Mouse (Mus musculus): ENCODE results near the gene Epha1. TPM values are rescaled to one million over a fixed set of nuclear protein-coding genes. Genes with fewer than 3 reads are reported as not detected.
A peak's percentile ranks its signal among the peaks of the same experiment; 100 is the strongest.

The Epha1 gene
- total RNA-seq, 2 experiments from 2014 or later, result not detected

GRCm38 (mm10) chr6:42381221-42381620 is 8.2 kb upstream of the Epha1 start:
- no peak for DNase-seq (ENCODE audit: low spot score in 2 of 2)
- Histone ChIP-seq H3K27ac (no peak overlapping the region), H3K4me3 (no peak overlapping the region)
- TF ChIP-seq CTCF (conservative IDR thresholded peaks at IDR 0.05), result no peak

GRCm38 (mm10) chr6:42380416-42381144 is 7.5 kb upstream of the Epha1 start:
- no peak overlapping the region for H3K27ac ChIP-seq
- no peak overlapping the region for H3K4me3 ChIP-seq
- DNase-seq (ENCODE audit: low spot score in 2 of 2), result no peak
- peak; percentile 98 for TF ChIP-seq CTCF (conservative IDR thresholded peaks at IDR 0.05)

- no peak for TF ChIP-seq CTCF (conservative IDR thresholded peaks at IDR 0.05)
Observed at GRCm38 (mm10) chr6:42379551-42379950, 6.5 kb upstream of the Epha1 start.

GRCm38 (mm10) chr6:42377280-42377679 is 4.2 kb upstream of the Epha1 start:
- no peak for TF ChIP-seq CTCF (conservative IDR thresholded peaks at IDR 0.05)
- Histone ChIP-seq H3K4me3 (no peak overlapping the region), H3K27ac (no peak overlapping the region)
- no peak for DNase-seq (ENCODE audit: low spot score in 2 of 2)

More at GRCm38 (mm10) chr6:42379551-42379950, 6.5 kb upstream of the Epha1 start:
- no peak for DNase-seq (ENCODE audit: low spot score in 2 of 2)
- Histone ChIP-seq H3K4me3 (no peak overlapping the region), H3K27ac (no peak overlapping the region)

GRCm38 (mm10) chr6:42376504-42377019 is 3.5 kb upstream of the Epha1 start:
- no peak overlapping the region for H3K4me3 ChIP-seq
- no peak for DNase-seq (ENCODE audit: low spot score in 2 of 2)
- TF ChIP-seq CTCF (conservative IDR thresholded peaks at IDR 0.05), result no peak
- no peak overlapping the region for H3K27ac ChIP-seq

GRCm38 (mm10) chr6:42376016-42376415 is 2.9 kb upstream of the Epha1 start:
- H3K4me3 ChIP-seq, result no peak overlapping the region
- DNase-seq (ENCODE audit: low spot score in 2 of 2), result no peak
- TF ChIP-seq CTCF (conservative IDR thresholded peaks at IDR 0.05), result no peak
- H3K27ac ChIP-seq, result no peak overlapping the region

- TF ChIP-seq CTCF (conservative IDR thresholded peaks at IDR 0.05), result no peak
- no peak for DNase-seq (ENCODE audit: low spot score in 2 of 2)
- Histone ChIP-seq H3K27ac (no peak overlapping the region), H3K4me3 (no peak overlapping the region)
Observed at GRCm38 (mm10) chr6:42375131-42375530, 2.1 kb upstream of the Epha1 start.

- H3K27ac ChIP-seq, result no peak overlapping the region
- no peak overlapping the region for H3K4me3 ChIP-seq
- DNase-seq (ENCODE audit: low spot score in 2 of 2), result no peak
- no peak for TF ChIP-seq CTCF (conservative IDR thresholded peaks at IDR 0.05)
Observed at GRCm38 (mm10) chr6:42374701-42375100, 1.6 kb upstream of the Epha1 start.

GRCm38 (mm10) chr6:42373669-42374430 is 782 bp upstream of the Epha1 start:
- DNase-seq (ENCODE audit: low spot score in 2 of 2), result no peak
- Histone ChIP-seq H3K4me3 (peak overlapping the region; percentile 49), H3K27ac (no peak overlapping the region)
- no peak for TF ChIP-seq CTCF (conservative IDR thresholded peaks at IDR 0.05)

GRCm38 (mm10) chr6:42372421-42372815 is 650 bp downstream of the Epha1 start:
- H3K4me3 ChIP-seq, result no peak overlapping the region
- no peak for TF ChIP-seq CTCF (conservative IDR thresholded peaks at IDR 0.05)
- DNase-seq (ENCODE audit: low spot score in 2 of 2), result no peak
- H3K27ac ChIP-seq, result no peak overlapping the region

- DNase-seq (ENCODE audit: low spot score in 2 of 2), result no peak
- H3K4me3 ChIP-seq, result no peak overlapping the region
- TF ChIP-seq CTCF (conservative IDR thresholded peaks at IDR 0.05), result no peak
- H3K27ac ChIP-seq, result no peak overlapping the region
Observed at GRCm38 (mm10) chr6:42372001-42372400, 1.1 kb downstream of the Epha1 start.

- DNase-seq (ENCODE audit: low spot score in 2 of 2), result no peak
- no peak overlapping the region for H3K4me3 ChIP-seq
- no peak for TF ChIP-seq CTCF (conservative IDR thresholded peaks at IDR 0.05)
Observed at GRCm38 (mm10) chr6:42370630-42371363, 2.3 kb downstream of the Epha1 start.

GRCm38 (mm10) chr6:42369870-42370269 is 3.2 kb downstream of the Epha1 start:
- no peak overlapping the region for H3K4me3 ChIP-seq
- H3K27ac ChIP-seq, result no peak overlapping the region
- TF ChIP-seq CTCF (conservative IDR thresholded peaks at IDR 0.05), result no peak
- DNase-seq (ENCODE audit: low spot score in 2 of 2), result no peak

More at GRCm38 (mm10) chr6:42370630-42371363, 2.3 kb downstream of the Epha1 start:
- peak overlapping the region; percentile 28; the same call in 1 of the 2 replicates for H3K27ac ChIP-seq

Data from layer of hippocampus, adult 2 months (tissue).